Mouse (Mus musculus): ENCODE measurements at regions not wholly inside any gene's neighbourhood (a gene's known extent, or its start where the extent isn't known, plus 50 kb on each side); places are given as distances from the start of the nearest gene placed in this dataset.
A peak's percentile ranks its signal among the peaks of the same experiment; 100 is the strongest.

GRCm38 (mm10) chr19:18331811-18332210, 299.8 kb downstream of the Ostf1 start:
- Histone ChIP-seq H3K4me3 (no peak overlapping the region), H3K36me3 (no peaks in the 10 kb centered on the region), H3K27me3 (no peaks in the 10 kb centered on the region), H3K9me3 (no peaks in the 10 kb centered on the region), H3K4me2 (no peak overlapping the region), H3K27ac (replicated peaks) (no peak overlapping the region), H3K9ac (no peak overlapping the region), H3K4me1 (replicated peaks) (no peaks in the 10 kb centered on the region)
- 50% methylated on average over 7 of the region's 7 CpGs for WGBS
- ATAC-seq (ENCODE audit: low FRiP score, low read depth) = no peak

- no peak overlapping the region for H3K27ac ChIP-seq (replicated peaks)
- H3K27me3 ChIP-seq = no peaks in the 10 kb centered on the region
- no peak overlapping the region for H3K9ac ChIP-seq
- H3K36me3 ChIP-seq = no peaks in the 10 kb centered on the region
- H3K4me2 ChIP-seq = no peak overlapping the region
- H3K4me3 ChIP-seq = no peak overlapping the region
- H3K9me3 ChIP-seq = no peaks in the 10 kb centered on the region
- ATAC-seq (ENCODE audit: low FRiP score, low read depth) = no peak
- 77% methylated on average over 2 of the region's 2 CpGs for WGBS
- no peaks in the 10 kb centered on the region for H3K4me1 ChIP-seq (replicated peaks)
These were observed 302.2 kb downstream of the Ostf1 start for GRCm38 (mm10) chr19:18329421-18329820.

- H3K9ac ChIP-seq = no peak overlapping the region
- H3K4me1 ChIP-seq (replicated peaks) = no peaks in the 10 kb centered on the region
- H3K4me2 ChIP-seq = no peak overlapping the region
- H3K4me3 ChIP-seq = no peak overlapping the region
- ATAC-seq (ENCODE audit: low FRiP score, low read depth) = no peak
- H3K27me3 ChIP-seq = no peaks in the 10 kb centered on the region
- H3K27ac ChIP-seq (replicated peaks) = no peak overlapping the region
- WGBS = 76% methylated on average over 1 of the region's 1 CpGs
- no peaks in the 10 kb centered on the region for H3K36me3 ChIP-seq
- H3K9me3 ChIP-seq = no peaks in the 10 kb centered on the region
These were observed 313.2 kb downstream of the Ostf1 start for GRCm38 (mm10) chr19:18318391-18318944.

- H3K27me3 ChIP-seq = no peaks in the 10 kb centered on the region
- no peaks in the 10 kb centered on the region for H3K36me3 ChIP-seq
- no peak overlapping the region for H3K27ac ChIP-seq (replicated peaks)
- no peaks in the 10 kb centered on the region for H3K9me3 ChIP-seq
- no peak overlapping the region for H3K4me3 ChIP-seq
- H3K4me2 ChIP-seq = no peak overlapping the region
- ATAC-seq (ENCODE audit: low FRiP score, low read depth) = no peak
- 85% methylated on average over 1 of the region's 1 CpGs for WGBS
- no peaks in the 10 kb centered on the region for H3K4me1 ChIP-seq (replicated peaks)
- H3K9ac ChIP-seq = no peak overlapping the region
These were observed 358.2 kb downstream of the Ostf1 start for GRCm38 (mm10) chr19:18273415-18273814.

GRCm38 (mm10) chr19:18255074-18255684, 376.4 kb downstream of the Ostf1 start:
- no peaks in the 10 kb centered on the region for H3K4me1 ChIP-seq (replicated peaks)
- no peaks in the 10 kb centered on the region for H3K36me3 ChIP-seq
- H3K9ac ChIP-seq = no peak overlapping the region
- ATAC-seq (ENCODE audit: low FRiP score, low read depth) = no peak
- H3K4me3 ChIP-seq = 0 out of 2 replicates have a peak overlapping the region, but pooled peaks have one; percentile 6
- peak overlapping the region; percentile 42 for H3K4me2 ChIP-seq
- no peaks in the 10 kb centered on the region for H3K27me3 ChIP-seq
- no peak overlapping the region for H3K27ac ChIP-seq (replicated peaks)
- 62% methylated on average over 14 of the region's 14 CpGs for WGBS
- no peaks in the 10 kb centered on the region for H3K9me3 ChIP-seq

GRCm38 (mm10) chr19:18253333-18253732, 378.3 kb downstream of the Ostf1 start:
- no peaks in the 10 kb centered on the region for H3K4me1 ChIP-seq (replicated peaks)
- no peaks in the 10 kb centered on the region for H3K36me3 ChIP-seq
- no peaks in the 10 kb centered on the region for H3K27me3 ChIP-seq
- 51% methylated on average over 4 of the region's 4 CpGs for WGBS
- no peak overlapping the region for H3K27ac ChIP-seq (replicated peaks)
- no peak overlapping the region for H3K4me3 ChIP-seq
- no peak overlapping the region for H3K4me2 ChIP-seq
- H3K9me3 ChIP-seq = no peaks in the 10 kb centered on the region
- H3K9ac ChIP-seq = no peak overlapping the region
- no peak for ATAC-seq (ENCODE audit: low FRiP score, low read depth)

Measured in hindbrain, embryonic 15.5 days (tissue).